Mouse (Mus musculus) neural tube, embryonic 11.5 days (tissue): ENCODE measurements around the gene Inpp4a. TPM values are rescaled to one million over a fixed set of nuclear protein-coding genes. Genes with fewer than 3 reads are reported as not detected.

ENCODE experiments used
- ATAC-seq: fragments of 200-750 bp; cut with Nextera tagmentation; 2 replicates; pipeline ENCODE4 v1.8.0; 2017; ENCODE audit warnings: moderate number of reproducible peaks, mild to moderate bottlenecking, moderate TSS enrichment, moderate library complexity; ENCODE audit not compliant: insufficient read depth, low FRiP score, low TSS enrichment
- DNase-seq: peaks from one replicate; pipeline ENCODE4 v3.0.0-alpha.2; 2015; ENCODE audit warnings: low spot score
- H3K27ac ChIP-seq: fragments of 300-500 bp; sonication (generic); 2 replicates; pipeline ENCODE4 v1.5.1; 2014; ENCODE audit warnings: low read depth, mild to moderate bottlenecking, low read length
- H3K27me3 ChIP-seq: fragments of 300-500 bp; sonication (generic); 2 replicates; pipeline ENCODE4 v1.6.1; 2014; ENCODE audit warnings: mild to moderate bottlenecking, low read length, mixed read lengths; ENCODE audit not compliant: control insufficient read depth, insufficient read depth
- H3K36me3 ChIP-seq: fragments of 300-500 bp; sonication (generic); 2 replicates; pipeline ENCODE4 v1.6.1; 2014; ENCODE audit warnings: mild to moderate bottlenecking, low read length, moderate library complexity, mixed read lengths; ENCODE audit not compliant: control insufficient read depth, insufficient read depth
- H3K4me1 ChIP-seq: fragments of 300-500 bp; sonication (generic); 2 replicates; pipeline ENCODE4 v1.6.1; 2014; ENCODE audit warnings: low read length, mixed read lengths; ENCODE audit not compliant: control insufficient read depth, insufficient read depth
- H3K4me2 ChIP-seq: fragments of 300-500 bp; sonication (generic); 2 replicates; pipeline ENCODE4 v1.6.1; 2014; ENCODE audit warnings: low read depth, mild to moderate bottlenecking, moderate library complexity
- H3K4me3 ChIP-seq: fragments of 300-500 bp; sonication (generic); 2 replicates; pipeline ENCODE4 v1.5.1; 2014; ENCODE audit warnings: low read depth, low read length
- H3K9ac ChIP-seq: fragments of 300-500 bp; sonication (generic); 2 replicates; pipeline ENCODE4 v1.6.1; 2014; ENCODE audit warnings: mild to moderate bottlenecking, low read length
- H3K9me3 ChIP-seq: fragments of 300-500 bp; sonication (generic); 2 replicates; pipeline ENCODE4 v1.6.1; 2016; ENCODE audit warnings: low read length; ENCODE audit not compliant: control insufficient read depth
- WGBS: fragments of 180-500 bp; shearing (Covaris S2); extraction: QIAGEN DNeasy Blood & Tissue Kit; methylation state at CpG from one replicate; pipeline ENCODE4 v1.1.7; 2014; 5-methylcytosine and 5-hydroxymethylcytosine counted together
- polyA plus RNA-seq: library from polyadenylated mRNA; unstranded; fragments of >200 nt; fragmentation: Nextera tagmentation; extraction: Ambion mirVana; gene quantifications from 2 replicates; pipeline ENCODE4 v1.2.1, GENCODE M21; 2014

Gene Inpp4a
- polyA plus RNA-seq, result 24.4 and 25.8 TPM in 2 replicates

DNA sequence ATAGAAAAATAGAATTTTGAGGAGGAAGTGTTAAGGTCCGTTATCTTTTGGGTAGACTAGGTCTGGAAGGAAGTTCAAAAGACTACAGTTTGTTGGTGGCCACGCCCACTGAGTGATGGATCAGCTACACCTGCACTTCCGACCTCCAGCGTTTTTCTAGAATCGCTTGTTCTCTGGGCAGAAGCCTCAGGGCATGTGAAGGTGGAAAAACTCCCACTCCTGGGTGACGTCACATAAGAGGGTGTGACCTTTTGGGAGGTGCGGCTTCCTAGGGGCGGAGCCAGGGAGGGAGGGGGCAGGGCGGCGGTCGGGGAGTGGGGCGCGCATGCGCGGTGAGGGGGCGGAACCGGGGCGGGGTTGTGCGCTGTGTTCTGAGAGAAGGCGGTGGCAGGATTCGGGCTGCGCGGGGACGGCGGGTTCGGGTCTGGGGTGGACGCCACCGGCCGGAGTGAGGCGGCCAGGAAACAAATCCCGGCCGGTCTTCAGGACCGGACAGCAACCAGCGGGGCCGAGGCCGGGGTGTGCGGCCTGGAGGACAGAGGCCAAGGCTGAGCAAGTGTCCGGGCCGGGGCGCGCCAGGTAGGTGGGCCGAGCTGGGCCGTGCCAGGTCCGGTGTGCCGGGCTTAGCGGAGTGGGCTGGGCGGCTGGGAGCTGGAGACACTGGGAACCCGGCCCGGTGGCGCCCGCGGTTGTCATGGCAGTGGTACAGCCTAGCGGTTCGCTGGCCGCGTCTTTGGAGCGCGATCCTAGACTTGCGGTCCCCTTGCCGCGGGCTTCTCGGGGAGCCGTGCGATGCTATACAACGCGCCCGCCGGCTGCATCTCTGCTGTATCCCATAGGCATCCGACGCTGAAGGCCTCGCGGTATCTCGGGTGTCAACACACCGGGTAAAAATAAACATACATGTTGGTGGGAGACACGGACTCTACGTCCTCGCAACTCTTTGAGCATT is at the start of gene Inpp4a:
Gene Inpp4a (plus strand): TSS at position 326 of the 952 bp plus-strand sequence.
- H3K4me1 ChIP-seq, result peaks cover 6% of the 10 kb centered on the region
- H3K27me3 ChIP-seq, result no peaks in the 10 kb centered on the region
- peak; percentile 93 for DNase-seq
- H3K9ac ChIP-seq, result peak within 1 kb of the TSS; percentile 74
- peak within 1 kb of the TSS; percentile 58 for H3K4me3 ChIP-seq
- H3K36me3 ChIP-seq, result no peaks in the 10 kb centered on the region
- H3K4me2 ChIP-seq, result peak within 1 kb of the TSS; percentile 53
- ATAC-seq, result peak; percentile 91
- no peak within 1 kb of the TSS for H3K27ac ChIP-seq
- WGBS, result under 1% methylated on average over 75 of the region's 77 CpGs
- H3K9me3 ChIP-seq, result no peaks in the 10 kb centered on the region

DNA sequence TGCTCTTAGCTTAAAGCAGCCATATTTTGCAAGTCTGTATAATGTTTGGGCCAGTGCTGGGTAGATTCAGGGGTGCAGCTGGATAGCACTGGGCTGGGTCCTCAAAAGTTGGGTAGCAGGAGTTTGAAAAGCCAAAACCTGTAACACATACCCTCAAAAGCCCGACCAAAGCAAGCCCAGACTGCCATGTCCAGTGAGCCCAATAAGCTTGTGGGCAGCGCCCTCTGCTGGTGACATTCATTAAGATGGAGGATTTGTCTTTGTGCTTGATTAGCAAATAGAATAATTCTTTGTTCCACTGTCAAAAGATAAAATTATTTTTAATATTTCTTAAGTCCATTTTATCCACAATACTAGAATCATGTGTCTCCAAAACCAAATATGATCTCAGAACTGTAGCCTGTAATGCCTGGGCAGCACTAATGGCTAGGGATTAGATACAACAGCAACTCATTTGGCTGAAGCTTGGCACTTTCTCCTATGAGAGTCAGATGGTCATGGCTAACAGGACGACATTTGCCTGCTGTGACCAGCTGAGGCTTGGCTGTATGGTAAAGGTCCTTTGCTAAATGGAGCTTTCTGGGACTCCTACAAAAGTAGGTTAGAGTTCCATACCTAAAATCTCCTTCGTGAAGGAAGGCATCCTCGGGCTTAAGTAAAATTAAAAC is 48.9 kb upstream of the Inpp4a start:
- H3K27ac ChIP-seq, result no peak overlapping the region
- no peaks in the 10 kb centered on the region for H3K4me1 ChIP-seq
- DNase-seq, result peak; percentile 86
- no peak for ATAC-seq
- no peaks in the 10 kb centered on the region for H3K9me3 ChIP-seq
- 44% methylated on average over 5 of the region's 5 CpGs for WGBS
- no peak overlapping the region for H3K4me2 ChIP-seq
- H3K9ac ChIP-seq, result no peak overlapping the region
- no peaks in the 10 kb centered on the region for H3K36me3 ChIP-seq
- no peak overlapping the region for H3K4me3 ChIP-seq
- H3K27me3 ChIP-seq, result no peaks in the 10 kb centered on the region

DNA sequence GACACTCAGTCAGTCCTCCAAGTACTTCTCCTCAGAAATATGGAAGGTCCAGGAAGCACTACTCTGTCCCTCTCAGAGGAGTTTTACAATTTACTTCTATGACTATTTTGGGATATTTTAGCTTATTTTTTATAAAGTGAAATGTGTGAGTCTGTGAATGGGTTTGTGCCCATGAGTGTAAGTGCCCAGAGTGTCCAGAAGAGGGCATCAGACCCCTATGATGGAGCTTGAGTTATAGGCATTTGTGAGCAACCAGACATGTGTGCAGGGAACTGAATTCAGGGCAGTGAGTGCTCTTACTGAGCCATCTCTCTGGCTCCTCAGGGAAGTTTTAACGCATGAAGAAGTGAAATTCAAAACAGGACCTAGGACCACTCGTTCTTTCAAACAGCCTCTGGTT is 41.2 kb upstream of the Inpp4a start:
- 85% methylated on average over 2 of the region's 2 CpGs for WGBS
- Histone ChIP-seq H3K4me3 (no peak overlapping the region), H3K27ac (no peak overlapping the region), H3K4me1 (no peaks in the 10 kb centered on the region), H3K4me2 (no peak overlapping the region), H3K36me3 (no peaks in the 10 kb centered on the region), H3K27me3 (no peaks in the 10 kb centered on the region), H3K9ac (no peak overlapping the region), H3K9me3 (no peaks in the 10 kb centered on the region)
- ATAC-seq, result no peak
- no peak for DNase-seq

DNA sequence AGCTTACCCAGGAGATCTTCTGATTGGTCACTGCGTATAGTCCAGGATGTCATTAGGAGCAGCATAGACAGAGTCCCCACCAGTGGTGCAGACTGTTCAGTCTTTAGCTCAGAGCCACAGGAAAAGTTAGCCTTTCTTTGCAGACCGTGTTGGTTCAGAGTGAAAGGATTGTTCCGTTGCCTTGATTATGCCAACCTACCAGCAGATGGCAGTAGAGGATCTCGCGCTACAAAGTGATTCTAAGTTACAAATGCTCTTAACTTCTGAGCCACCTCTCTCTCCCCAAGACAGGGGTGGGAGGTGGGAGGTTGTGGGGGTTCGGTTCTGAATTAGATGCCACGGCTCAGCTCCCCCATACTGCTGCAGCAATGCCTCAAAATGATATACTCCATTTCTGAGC is 27.2 kb upstream of the Inpp4a start:
- Histone ChIP-seq H3K9ac (no peak overlapping the region), H3K4me1 (no peaks in the 10 kb centered on the region), H3K27me3 (no peaks in the 10 kb centered on the region), H3K36me3 (no peaks in the 10 kb centered on the region), H3K9me3 (no peaks in the 10 kb centered on the region), H3K4me3 (no peak overlapping the region), H3K27ac (no peak overlapping the region), H3K4me2 (no peak overlapping the region)
- ATAC-seq (no peak), DNase-seq (peak; percentile 67)
- WGBS, result 10% methylated on average over 7 of the region's 7 CpGs

DNA sequence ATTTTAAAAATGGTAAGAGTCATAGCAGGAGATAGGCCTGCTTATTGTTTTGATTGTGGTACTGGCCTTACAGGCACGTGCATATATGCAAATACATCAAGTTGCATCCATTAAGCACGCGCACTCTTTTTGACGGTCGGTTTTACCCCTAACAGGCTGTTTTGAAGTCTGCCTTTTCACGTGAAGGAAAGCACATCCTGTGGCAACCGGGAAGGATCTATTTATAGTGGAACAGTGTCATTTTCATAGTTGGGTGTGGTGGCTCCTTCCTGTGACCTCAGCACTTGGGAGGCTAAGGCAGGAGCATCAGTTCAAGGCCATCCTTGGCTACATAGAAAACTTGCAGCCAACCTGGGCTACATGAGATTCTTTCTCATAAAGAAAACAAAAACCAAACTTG is 13.1 kb upstream of the Inpp4a start:
- Histone ChIP-seq H3K4me1 (no peaks in the 10 kb centered on the region), H3K4me2 (no peak overlapping the region), H3K27me3 (no peaks in the 10 kb centered on the region), H3K36me3 (no peaks in the 10 kb centered on the region), H3K4me3 (no peak overlapping the region), H3K27ac (no peak overlapping the region), H3K9ac (no peak overlapping the region), H3K9me3 (no peaks in the 10 kb centered on the region; the same call in 1 of the 2 replicates)
- ATAC-seq, result no peak
- 81% methylated on average over 7 of the region's 7 CpGs for WGBS
- no peak for DNase-seq

DNA sequence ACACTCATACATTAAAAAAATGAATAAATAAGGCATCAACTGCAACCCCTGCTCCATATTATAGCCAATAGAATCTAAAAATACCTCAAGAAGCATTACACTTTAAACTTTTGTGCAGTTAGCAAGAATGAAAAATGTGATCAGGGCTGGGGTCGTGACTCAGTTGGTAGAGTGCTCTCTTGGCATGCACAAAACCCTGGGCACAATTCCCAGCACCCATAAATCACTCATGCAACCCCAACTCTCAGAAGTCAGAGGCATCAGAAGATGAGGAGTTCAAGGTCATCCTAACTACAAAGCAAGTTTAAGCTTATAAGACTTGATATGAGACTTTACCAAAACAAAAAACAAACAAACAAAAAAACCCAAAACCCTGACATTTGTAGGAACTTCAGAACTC is 11.9 kb upstream of the Inpp4a start:
- H3K9ac ChIP-seq, result no peak overlapping the region
- no peaks in the 10 kb centered on the region for H3K4me1 ChIP-seq
- H3K27me3 ChIP-seq, result no peaks in the 10 kb centered on the region
- H3K9me3 ChIP-seq, result no peaks in the 10 kb centered on the region; the same call in 1 of the 2 replicates
- no peak overlapping the region for H3K4me2 ChIP-seq
- H3K4me3 ChIP-seq, result no peak overlapping the region
- H3K27ac ChIP-seq, result no peak overlapping the region
- ATAC-seq, result no peak
- DNase-seq, result no peak
- no peaks in the 10 kb centered on the region for H3K36me3 ChIP-seq
- 79% methylated on average over 1 of the region's 1 CpGs for WGBS

DNA sequence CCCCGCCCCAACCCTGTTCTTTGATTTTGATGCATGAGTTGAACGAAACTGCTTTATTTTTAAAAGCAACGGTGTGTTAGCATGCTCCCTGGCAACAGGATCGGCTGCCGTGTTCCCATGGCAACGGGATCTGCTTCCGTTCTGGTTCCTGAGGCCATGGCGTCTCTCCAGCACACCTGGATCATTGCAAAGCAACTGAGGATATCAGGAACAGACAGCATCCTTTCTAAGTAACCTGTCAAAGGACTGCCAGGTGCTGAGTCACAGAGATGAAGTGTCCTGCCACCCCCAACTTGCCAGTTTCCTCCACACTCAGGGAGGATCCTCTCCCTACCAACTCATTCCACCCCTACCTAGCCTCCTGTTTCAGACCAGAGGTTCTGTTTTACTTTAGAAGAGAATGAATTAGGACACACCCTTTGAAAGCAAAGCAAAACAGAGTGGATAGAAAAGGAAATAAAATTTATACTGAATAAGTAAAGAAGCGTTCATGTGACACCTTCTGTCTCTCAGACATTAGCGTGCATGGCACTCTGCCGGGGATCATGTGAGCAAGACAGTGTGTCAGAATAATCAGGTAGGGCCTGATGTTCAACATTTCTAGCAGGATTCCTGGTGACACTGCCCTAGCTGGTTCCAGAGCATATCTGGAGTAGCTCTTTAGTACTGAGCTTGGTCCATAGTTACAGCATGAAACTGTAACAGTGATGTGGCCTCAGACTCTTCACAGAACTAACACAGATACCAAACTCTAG is 11.3 kb upstream of the Inpp4a start:
- H3K4me1 ChIP-seq, result no peaks in the 10 kb centered on the region
- no peaks in the 10 kb centered on the region for H3K36me3 ChIP-seq
- H3K27me3 ChIP-seq, result no peaks in the 10 kb centered on the region
- H3K9ac ChIP-seq, result no peak overlapping the region
- H3K27ac ChIP-seq, result no peak overlapping the region
- H3K4me3 ChIP-seq, result no peak overlapping the region
- WGBS, result 75% methylated on average over 11 of the region's 11 CpGs
- no peaks in the 10 kb centered on the region; the same call in 1 of the 2 replicates for H3K9me3 ChIP-seq
- ATAC-seq (no peak), DNase-seq (no peak)
- H3K4me2 ChIP-seq, result no peak overlapping the region

DNA sequence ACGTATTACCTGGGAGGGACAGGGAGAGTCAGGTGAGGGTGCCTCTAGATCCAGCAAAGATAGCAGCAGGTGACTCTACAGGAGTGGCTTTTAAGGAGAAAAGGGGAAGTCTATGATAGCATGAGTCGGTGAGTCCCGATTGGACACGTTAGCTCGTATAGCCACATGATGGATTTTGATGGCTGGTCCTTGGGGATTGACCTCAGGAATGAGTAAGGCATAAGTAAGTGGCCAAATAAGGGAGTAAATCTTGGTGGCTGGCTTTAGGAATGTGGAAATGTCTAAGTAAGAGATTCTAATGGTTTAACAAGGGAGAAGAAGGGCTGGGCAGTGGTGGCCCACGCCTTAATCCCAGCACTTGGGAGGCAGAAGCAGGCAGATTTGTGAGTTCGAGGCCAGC is 10.7 kb upstream of the Inpp4a start:
- WGBS, result 87% methylated on average over 7 of the region's 7 CpGs
- Histone ChIP-seq H3K27me3 (no peaks in the 10 kb centered on the region), H3K4me1 (no peaks in the 10 kb centered on the region), H3K36me3 (no peaks in the 10 kb centered on the region), H3K4me2 (no peak overlapping the region), H3K27ac (no peak overlapping the region), H3K4me3 (no peak overlapping the region), H3K9me3 (no peaks in the 10 kb centered on the region), H3K9ac (no peak overlapping the region)
- DNase-seq (no peak), ATAC-seq (no peak)
